Mouse (Mus musculus) embryonic facial prominence, embryonic 12.5 days (tissue): Measurements from ENCODE around the gene Ebf4. TPM values are rescaled to one million over a fixed set of nuclear protein-coding genes. Genes with fewer than 3 reads are reported as not detected.

Source experiments
- ATAC-seq: fragments of 200-750 bp; cut with Nextera tagmentation; 2 replicates; pipeline ENCODE4 v1.8.0; 2017; ENCODE audit not compliant: insufficient number of reproducible peaks, insufficient read depth, low FRiP score, low TSS enrichment
- H3K27ac ChIP-seq: fragments of 300-500 bp; sonication (generic); 2 replicates; pipeline ENCODE4 v1.5.1; 2016; ENCODE audit warnings: mild to moderate bottlenecking
- H3K27me3 ChIP-seq: fragments of 300-500 bp; sonication (generic); 2 replicates; pipeline ENCODE4 v1.6.1; 2016; ENCODE audit warnings: mild to moderate bottlenecking, moderate library complexity
- H3K36me3 ChIP-seq: fragments of 300-500 bp; sonication (generic); 2 replicates; pipeline ENCODE4 v1.6.1; 2016; ENCODE audit warnings: mild to moderate bottlenecking
- H3K4me1 ChIP-seq: fragments of 300-500 bp; sonication (generic); 2 replicates; pipeline ENCODE4 v1.6.1; 2016
- H3K4me2 ChIP-seq: fragments of 300-500 bp; sonication (generic); replicated peaks from 2 replicates; pipeline ENCODE4 v1.6.1; 2016; ENCODE audit warnings: mild to moderate bottlenecking, moderate library complexity
- H3K4me3 ChIP-seq: fragments of 300-500 bp; sonication (generic); 2 replicates; pipeline ENCODE4 v1.5.1; 2016; ENCODE audit warnings: mild to moderate bottlenecking
- H3K9ac ChIP-seq: fragments of 300-500 bp; sonication (generic); 2 replicates; pipeline ENCODE4 v1.6.1; 2016; ENCODE audit warnings: mild to moderate bottlenecking, moderate library complexity
- H3K9me3 ChIP-seq: fragments of 300-500 bp; sonication (generic); 2 replicates; pipeline ENCODE4 v1.6.1; 2016; ENCODE audit warnings: mild to moderate bottlenecking, moderate library complexity
- WGBS: fragments of 180-500 bp; shearing (Covaris S2); methylation state at CpG from one replicate; pipeline ENCODE4 v1.1.7; 2016; 5-methylcytosine and 5-hydroxymethylcytosine counted together
- polyA plus RNA-seq: library from polyadenylated mRNA; unstranded; fragments of >200 nt; fragmentation: Nextera tagmentation; extraction: Ambion mirVana; gene quantifications from 2 replicates; pipeline ENCODE4 v1.2.1, GENCODE M21; 2016

Ebf4 gene
- polyA plus RNA-seq, 1 experiment from 2014 or later, result 4.6 TPM

DNA sequence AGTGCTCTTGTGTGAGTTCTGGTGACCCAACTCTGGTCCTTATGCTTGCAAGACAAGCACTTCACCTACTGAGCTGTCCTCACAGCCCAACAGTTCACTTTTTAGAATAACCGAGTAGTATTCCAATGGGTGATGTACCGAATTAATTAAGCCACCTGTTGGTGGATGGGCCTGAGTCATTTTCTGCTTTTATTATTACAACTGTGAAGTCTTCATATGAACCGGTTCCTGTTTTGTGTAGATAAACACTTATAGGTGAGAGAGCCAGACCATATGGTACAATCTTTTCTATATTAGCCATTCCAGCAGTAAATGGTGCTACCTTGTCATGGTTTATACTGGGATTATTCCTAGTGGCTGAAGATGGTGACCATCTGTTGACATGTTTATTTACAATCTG is 117.8 kb downstream of the Ebf4 start:
- ATAC-seq, result no peak
- H3K36me3 ChIP-seq, result no peaks in the 10 kb centered on the region
- no peaks in the 10 kb centered on the region for H3K27me3 ChIP-seq
- no peak overlapping the region for H3K9ac ChIP-seq
- no peak overlapping the region for H3K4me3 ChIP-seq
- H3K4me2 ChIP-seq, result no peak overlapping the region
- H3K4me1 ChIP-seq, result peaks cover 14% of the 10 kb centered on the region
- H3K9me3 ChIP-seq, result no peaks in the 10 kb centered on the region
- no peak overlapping the region for H3K27ac ChIP-seq
- WGBS, result 80% methylated on average over 3 of the region's 3 CpGs

DNA sequence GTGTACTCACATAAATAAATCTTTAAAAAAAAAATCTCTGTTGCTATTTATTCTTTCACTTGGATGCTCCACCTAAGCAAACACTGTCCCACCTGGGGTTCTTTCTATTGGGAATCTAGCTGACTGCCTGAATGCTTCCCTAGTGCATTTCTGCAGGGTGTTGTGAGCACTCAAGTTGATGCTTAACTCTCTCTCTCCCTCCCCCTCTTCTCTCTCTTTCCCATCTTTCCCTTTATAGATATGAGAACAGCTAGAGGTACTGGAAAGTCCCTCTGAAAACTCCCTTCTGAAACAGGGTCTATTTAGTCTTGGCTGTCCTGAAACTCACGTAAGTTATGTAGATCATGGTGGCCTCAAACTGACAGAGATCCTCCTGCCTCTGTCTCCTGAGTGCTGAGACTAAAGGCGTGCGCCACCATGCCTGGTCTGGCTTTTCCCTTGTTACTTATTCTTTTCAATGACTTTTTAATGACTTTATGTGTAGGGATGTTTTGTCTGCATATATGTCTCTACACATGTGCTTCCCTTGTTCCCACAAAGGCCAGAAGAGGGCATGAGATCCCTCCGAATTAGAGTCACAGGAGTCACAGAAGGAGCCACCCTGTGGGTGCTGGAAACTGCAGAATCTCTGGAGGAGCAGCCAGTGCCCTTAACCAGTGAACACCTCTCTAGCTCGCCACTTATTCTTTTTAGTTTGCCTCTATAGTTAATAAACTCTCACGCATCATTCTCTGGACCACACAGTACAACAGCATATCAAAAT is 119.3 kb downstream of the Ebf4 start:
- H3K4me2 ChIP-seq, result no peak overlapping the region
- no peaks in the 10 kb centered on the region for H3K4me1 ChIP-seq
- no peak overlapping the region for H3K9ac ChIP-seq
- H3K4me3 ChIP-seq, result no peak overlapping the region
- WGBS, result 75% methylated on average over 6 of the region's 6 CpGs
- H3K36me3 ChIP-seq, result peaks cover 7% of the 10 kb centered on the region
- no peak for ATAC-seq
- H3K9me3 ChIP-seq, result no peaks in the 10 kb centered on the region
- no peak overlapping the region for H3K27ac ChIP-seq
- no peaks in the 10 kb centered on the region for H3K27me3 ChIP-seq

Other genes starting within 250 kb of the Ebf4 start
- gene Tgm6, start 182.8 kb upstream of the Ebf4 start, polyA plus RNA-seq, result not detected in 2 replicates
- gene Snrpb, start 115.8 kb upstream of the Ebf4 start, polyA plus RNA-seq, result 620 and 646 TPM in 2 replicates
- gene Tmc2, start 100.0 kb upstream of the Ebf4 start, polyA plus RNA-seq, result not detected in 2 replicates
- 367 and 368 TPM in 2 replicates for gene Nop56, start 20.7 kb upstream of the Ebf4 start, polyA plus RNA-seq
- gene Idh3b, start 10.6 kb upstream of the Ebf4 start, polyA plus RNA-seq, result 137 and 145 TPM in 2 replicates
- gene Cpxm1, start 102.4 kb downstream of the Ebf4 start, polyA plus RNA-seq, result 98.0 and 106 TPM in 2 replicates
- gene Gm28372, start 110.1 kb downstream of the Ebf4 start, polyA plus RNA-seq, result 0.15 TPM in 1 of 2 replicates, not detected in the other
- gene 1700020A23Rik, start 110.1 kb downstream of the Ebf4 start, polyA plus RNA-seq, result 0.60 TPM in 1 of 2 replicates, not detected in the other
- gene Tmem239, start 111.3 kb downstream of the Ebf4 start, polyA plus RNA-seq, result 0.20 TPM in 1 of 2 replicates, not detected in the other
- 119 and 122 TPM in 2 replicates for gene Vps16, start 129.2 kb downstream of the Ebf4 start, polyA plus RNA-seq
- gene Pced1a, start 129.5 kb downstream of the Ebf4 start, polyA plus RNA-seq, result 14.7 TPM in 2 replicates
- gene Ptpra, start 155.1 kb downstream of the Ebf4 start, polyA plus RNA-seq, result 129 and 131 TPM in 2 replicates